Mouse (Mus musculus) kidney, postnatal 0 days (tissue): ENCODE measurements around the gene Clybl. TPM values are rescaled to one million over a fixed set of nuclear protein-coding genes. Genes with fewer than 3 reads are reported as not detected.

Experiments used
- ATAC-seq: fragments of 200-750 bp; cut with Nextera tagmentation; replicated peaks from 2 replicates; pipeline ENCODE4 v1.8.0; 2017; ENCODE audit warnings: low read depth, moderate number of reproducible peaks, moderate TSS enrichment, moderate library complexity; ENCODE audit not compliant: low FRiP score
- DNase-seq: peaks from one replicate; pipeline ENCODE4 v3.0.0-alpha.2; 2016; ENCODE audit warnings: low spot score
- H3K27ac ChIP-seq: fragments of 300-500 bp; sonication (generic); 2 replicates; pipeline ENCODE4 v1.5.1; 2014; ENCODE audit warnings: mild to moderate bottlenecking
- H3K27me3 ChIP-seq: fragments of 300-500 bp; sonication (generic); 2 replicates; pipeline ENCODE4 v1.6.1; 2014; ENCODE audit warnings: low read length, mixed read lengths; ENCODE audit not compliant: insufficient read depth
- H3K36me3 ChIP-seq: fragments of 300-500 bp; sonication (generic); 2 replicates; pipeline ENCODE4 v1.6.1; 2014; ENCODE audit warnings: low read length, mixed read lengths; ENCODE audit not compliant: insufficient read depth
- H3K4me1 ChIP-seq: fragments of 300-500 bp; sonication (generic); replicated peaks from 2 replicates; pipeline ENCODE4 v1.6.1; 2014; ENCODE audit warnings: antibody characterized with exemption, low read length, mixed read lengths; ENCODE audit not compliant: insufficient read depth
- H3K4me2 ChIP-seq: fragments of 300-500 bp; sonication (generic); 2 replicates; pipeline ENCODE4 v1.6.1; 2014; ENCODE audit warnings: mild to moderate bottlenecking, low read length, moderate library complexity, mixed read lengths
- H3K4me3 ChIP-seq: fragments of 300-500 bp; sonication (generic); replicated peaks from 2 replicates; pipeline ENCODE4 v1.5.1; 2014; ENCODE audit warnings: low read depth, low read length
- H3K9ac ChIP-seq: fragments of 300-500 bp; sonication (generic); 2 replicates; pipeline ENCODE4 v1.6.1; 2014; ENCODE audit warnings: low read depth, low read length
- H3K9me3 ChIP-seq: fragments of 300-500 bp; sonication (generic); replicated peaks from 2 replicates; pipeline ENCODE4 v1.6.1; 2016; ENCODE audit warnings: low read length, inconsistent platforms, mixed read lengths
- CTCF ChIP-seq: IDR thresholded peaks from 2 replicates; pipeline ENCODE4 v1.5.1; 2016; ENCODE audit warnings: antibody characterized with exemption, low read depth, mild to moderate bottlenecking, moderate library complexity
- WGBS: fragments of 180-500 bp; shearing (Covaris S2); extraction: QIAGEN DNeasy Blood & Tissue Kit; methylation state at CpG from one replicate; pipeline ENCODE4 v1.1.7; 2014; 5-methylcytosine and 5-hydroxymethylcytosine counted together
- polyA plus RNA-seq: library from polyadenylated mRNA; unstranded; fragments of >200 nt; fragmentation: Nextera tagmentation; extraction: Ambion mirVana; gene quantifications from 2 replicates; pipeline ENCODE4 v1.2.1, GENCODE M21; 2015

Clybl gene
- polyA plus RNA-seq, 1 experiment from 2014 or later: 45.7 TPM

DNA sequence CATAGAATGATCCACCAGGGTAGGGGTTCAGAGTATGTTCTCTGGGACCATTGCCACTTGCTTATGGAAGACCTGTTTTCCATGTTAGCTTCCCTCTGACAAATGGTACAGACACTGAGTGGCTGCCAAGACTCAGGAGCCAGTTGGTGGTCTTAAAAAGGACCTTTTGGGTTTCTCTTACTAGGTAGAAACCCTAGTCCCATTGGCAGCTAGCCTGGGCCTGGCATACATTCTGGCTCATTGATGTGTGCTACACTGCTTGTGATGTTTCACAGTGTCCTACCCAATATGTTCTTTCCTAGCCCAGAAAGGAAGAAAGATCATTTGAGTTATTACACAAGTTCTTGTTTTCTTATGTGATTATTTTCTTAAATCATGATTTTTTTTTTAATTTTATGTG lies 69.8 kb downstream of the Clybl start:
- no peaks in the 10 kb centered on the region for H3K4me1 ChIP-seq
- no peak for TF ChIP-seq CTCF
- ATAC-seq: no peak

GRCm38 (mm10) chr14:122255562-122256260 lies 74.2 kb downstream of the Clybl start:
- H3K9ac ChIP-seq: no peak overlapping the region
- WGBS: 7% methylated on average over 21 of the region's 21 CpGs
- H3K9me3 ChIP-seq: no peaks in the 10 kb centered on the region
- DNase-seq (no peak), ATAC-seq (no peak)
- H3K27me3 ChIP-seq: peaks cover 7% of the 10 kb centered on the region
- H3K27ac ChIP-seq: no peak overlapping the region
- H3K4me2 ChIP-seq: peak overlapping the region; percentile 18
- H3K4me1 ChIP-seq: no peaks in the 10 kb centered on the region
- H3K36me3 ChIP-seq: no peaks in the 10 kb centered on the region
- TF ChIP-seq CTCF: no peak
- H3K4me3 ChIP-seq: no peak overlapping the region

More for the DNA sequence above, 69.8 kb downstream of the Clybl start:
- Histone ChIP-seq H3K27me3 (no peaks in the 10 kb centered on the region; the same call in 1 of the 2 replicates), H3K9me3 (no peaks in the 10 kb centered on the region), H3K4me3 (no peak overlapping the region), H3K36me3 (no peaks in the 10 kb centered on the region), H3K9ac (no peak overlapping the region), H3K4me2 (no peak overlapping the region), H3K27ac (no peak overlapping the region)
- no peak for DNase-seq

- Histone ChIP-seq H3K27ac (no peak overlapping the region), H3K9ac (no peak overlapping the region), H3K9me3 (no peaks in the 10 kb centered on the region), H3K36me3 (no peaks in the 10 kb centered on the region), H3K4me3 (no peak overlapping the region), H3K4me1 (no peaks in the 10 kb centered on the region), H3K4me2 (no peak overlapping the region), H3K27me3 (peaks cover 7% of the 10 kb centered on the region)
- WGBS: 22% methylated on average over 8 of the region's 8 CpGs
- ATAC-seq: no peak
- no peak for DNase-seq
- TF ChIP-seq CTCF: no peak
These were observed 74.7 kb downstream of the Clybl start for GRCm38 (mm10) chr14:122256261-122256634.

DNA sequence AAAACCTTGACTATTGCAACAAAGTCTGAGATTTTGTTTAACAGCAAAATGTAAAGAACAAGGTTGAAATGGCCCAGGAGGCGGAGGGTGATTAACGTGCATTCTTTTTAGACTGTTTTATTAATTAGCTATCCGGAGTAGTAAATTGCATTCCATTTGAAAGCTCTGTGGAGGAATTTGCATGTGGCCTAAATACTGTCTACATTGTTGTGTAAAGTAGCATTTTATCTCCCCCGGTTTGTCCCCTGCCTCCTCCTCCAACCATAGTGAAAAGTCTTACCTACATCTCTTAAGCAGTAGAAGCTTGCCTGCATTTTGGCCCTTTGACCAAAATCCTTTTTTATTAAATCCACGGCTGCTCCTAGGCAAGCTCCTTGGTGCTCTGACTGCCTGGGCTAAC lies 76.8 kb downstream of the Clybl start:
- peaks cover 7% of the 10 kb centered on the region for H3K27me3 ChIP-seq
- no peak overlapping the region for H3K9ac ChIP-seq
- no peak overlapping the region for H3K4me3 ChIP-seq
- no peaks in the 10 kb centered on the region for H3K9me3 ChIP-seq
- no peaks in the 10 kb centered on the region for H3K36me3 ChIP-seq
- no peak overlapping the region for H3K27ac ChIP-seq
- DNase-seq: peak; percentile 33
- no peak for ATAC-seq
- no peaks in the 10 kb centered on the region for H3K4me1 ChIP-seq
- 38% methylated on average over 5 of the region's 5 CpGs for WGBS
- no peak for TF ChIP-seq CTCF
- no peak overlapping the region for H3K4me2 ChIP-seq

DNA sequence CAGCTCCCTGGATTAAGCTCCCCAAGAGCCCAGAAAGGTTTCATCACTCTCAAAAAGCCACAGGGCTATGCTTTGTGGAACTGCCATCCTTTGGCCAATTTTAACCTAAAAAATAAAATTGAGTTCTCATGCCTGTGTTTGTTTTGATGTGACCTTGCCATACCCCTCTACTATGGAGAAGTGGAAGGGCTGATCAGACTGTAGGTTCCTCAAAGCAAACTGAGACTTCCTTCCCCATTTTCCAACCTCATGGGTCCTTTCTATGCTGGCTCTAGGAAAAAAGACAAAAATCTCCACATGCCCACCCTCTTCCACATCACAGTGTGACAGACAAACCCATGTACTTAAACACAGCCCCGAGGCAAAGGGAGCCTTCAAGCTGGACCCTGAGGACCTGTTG lies 79.7 kb downstream of the Clybl start:
- H3K9me3 ChIP-seq: no peaks in the 10 kb centered on the region
- no peak for ATAC-seq
- no peak overlapping the region for H3K27ac ChIP-seq
- H3K4me3 ChIP-seq: no peak overlapping the region
- no peaks in the 10 kb centered on the region for H3K4me1 ChIP-seq
- peaks cover 7% of the 10 kb centered on the region for H3K27me3 ChIP-seq
- no peak for DNase-seq
- no peak overlapping the region for H3K9ac ChIP-seq
- no peak overlapping the region for H3K4me2 ChIP-seq
- H3K36me3 ChIP-seq: no peaks in the 10 kb centered on the region
- WGBS: 86% methylated on average over 1 of the region's 1 CpGs
- TF ChIP-seq CTCF: no peak

GRCm38 (mm10) chr14:122262851-122263659 lies 81.6 kb downstream of the Clybl start:
- no peak overlapping the region for H3K4me3 ChIP-seq
- H3K4me1 ChIP-seq: no peaks in the 10 kb centered on the region
- no peak for TF ChIP-seq CTCF
- DNase-seq (no peak), ATAC-seq (no peak)
- no peaks in the 10 kb centered on the region for H3K36me3 ChIP-seq
- no peaks in the 10 kb centered on the region for H3K9me3 ChIP-seq
- H3K27me3 ChIP-seq: no peaks in the 10 kb centered on the region; the same call in 1 of the 2 replicates
- no peak overlapping the region for H3K27ac ChIP-seq
- H3K4me2 ChIP-seq: no peak overlapping the region
- 29% methylated on average over 16 of the region's 16 CpGs for WGBS
- no peak overlapping the region for H3K9ac ChIP-seq
